In genomic region chr2:49657666-49658065, GRCm38 (mm10) we compare ENCODE assay signal across 18 mouse cellular contexts. TPM values are rescaled to one million over a fixed set of nuclear protein-coding genes. Genes with fewer than 3 reads are reported as not detected.
A peak's percentile ranks its signal among the peaks of the same experiment; 100 is the strongest.
DNase-seq lines count a peak whose midpoint lies in the region; TF ChIP-seq lines count a peak whose summit lies in the region.
"Had no signal": no experiment of that assay in that cellular context is flagged by ENCODE, and none has a peak within 500 bp of the region (broad histone marks: within the 10 kb centered on the region; RNA-seq: fewer than 3 reads in every experiment).

No protein-coding gene starts in this region.

- 8% methylated on average over 3 of the region's 3 CpGs for WGBS in cerebellum, adult 2 months
- WGBS in embryonic facial prominence, embryonic 10.5 days = 91% methylated on average over 3 of the region's 3 CpGs

- H3K4me1 ChIP-seq in cerebellum, adult 2 months (ENCODE audit: control insufficient read depth, insufficient read depth, low read length) = peaks cover 74% of the 10 kb centered on the region
- H3K4me1 ChIP-seq in embryonic facial prominence, embryonic 10.5 days = peaks cover 35% of the 10 kb centered on the region

- no peak for TF ChIP-seq CTCF in cerebellum, adult 2 months (IDR thresholded peaks at IDR 0.05; ENCODE audit: borderline replicate concordance, insufficient read depth, low read depth, low read length)
- TF ChIP-seq CTCF in layer of hippocampus, adult 2 months (conservative IDR thresholded peaks at IDR 0.05) = no peak

- no peak for TF ChIP-seq POLR2A in cerebellum, adult 2 months (IDR thresholded peaks at IDR 0.05; ENCODE audit: borderline replicate concordance, insufficient read depth, low read length)

- peak; percentile 29 to 60 for DNase-seq in cerebellum, adult 2 months
- DNase-seq in cerebellum, adult 11 months = no peak
- peak; percentile 64 for DNase-seq in heart, adult 11 months
- no peak for DNase-seq in heart, postnatal 10 days
- no peak for DNase-seq in layer of hippocampus, adult 2 months (ENCODE audit: low spot score in 2 of 2)
- DNase-seq in layer of hippocampus, postnatal 36 days = no peak
- DNase-seq in embryonic facial prominence, embryonic 10.5 days (ENCODE audit: low spot score) = peak; percentile 1
- DNase-seq in kidney, adult 11 months = no peak
- DNase-seq: adrenal gland, adult 2 months; adrenal gland, postnatal 10 days; adrenal gland, postnatal 25 days; cerebellum, adult 9-10 months; cerebellum, postnatal 10 days had no signal

- H3K9me3 ChIP-seq in embryonic facial prominence, embryonic 10.5 days = no peaks in the 10 kb centered on the region
- H3K9me3 ChIP-seq: embryonic facial prominence, embryonic 13.5 days; embryonic facial prominence, embryonic 15.5 days; forebrain, embryonic 10.5 days; forebrain, embryonic 12.5 days had no signal

- no peak overlapping the region for H3K27ac ChIP-seq in cerebellum, adult 2 months (ENCODE audit: insufficient read depth, low read length)
- H3K27ac ChIP-seq in layer of hippocampus, adult 2 months = peak overlapping the region; percentile 39; the same call in 1 of the 2 replicates
- H3K27ac ChIP-seq in embryonic facial prominence, embryonic 10.5 days (replicated peaks) = no peak overlapping the region
- H3K27ac ChIP-seq: embryonic facial prominence, embryonic 13.5 days; embryonic facial prominence, embryonic 15.5 days; forebrain, embryonic 10.5 days; forebrain, embryonic 12.5 days had no signal

- H3K36me3 ChIP-seq in embryonic facial prominence, embryonic 10.5 days (replicated peaks) = peaks cover 3% of the 10 kb centered on the region
- H3K36me3 ChIP-seq: embryonic facial prominence, embryonic 13.5 days; embryonic facial prominence, embryonic 15.5 days; forebrain, embryonic 12.5 days had no signal

- intact Hi-C loops in heart, postnatal 10 days (cut with DNase I) = no loop called here

- no peak overlapping the region for H3K4me3 ChIP-seq in cerebellum, adult 2 months (replicated peaks; ENCODE audit: insufficient read depth, low read depth, low read length)
- no peak overlapping the region for H3K4me3 ChIP-seq in layer of hippocampus, adult 2 months
- H3K4me3 ChIP-seq in embryonic facial prominence, embryonic 10.5 days = no peak overlapping the region
- H3K4me3 ChIP-seq: embryonic facial prominence, embryonic 13.5 days; embryonic facial prominence, embryonic 15.5 days; erythroblast, embryonic 14.5 days; forebrain, embryonic 10.5 days; forebrain, embryonic 12.5 days had no signal

- H3K27me3 ChIP-seq in cerebellum, adult 2 months (ENCODE audit: control insufficient read depth, insufficient read depth, low read length) = no peaks in the 10 kb centered on the region
- H3K27me3 ChIP-seq in embryonic facial prominence, embryonic 10.5 days (replicated peaks; ENCODE audit: low read depth, poor library complexity, severe bottlenecking) = no peaks in the 10 kb centered on the region
- H3K27me3 ChIP-seq: embryonic facial prominence, embryonic 13.5 days; embryonic facial prominence, embryonic 15.5 days; forebrain, embryonic 12.5 days had no signal

RNA-seq across cellular contexts. Expression of gene Kif5c, which starts 38.6 kb away (rescaled TPM):
- 257 and 291 TPM in 2 replicates for polyA plus RNA-seq in cerebellum, adult 2 months (2012; rRNA removed)
- total RNA-seq in heart, postnatal 10 days (2021) = under 1 TPM; 0.74 to 0.89 TPM
- 100 to 1,000 TPM; 467 to 553 TPM for total RNA-seq in layer of hippocampus, adult 2 months (2021)
- total RNA-seq in layer of hippocampus, postnatal 36 days (2021) = 100 to 1,000 TPM; 500 to 512 TPM
- 30.4 and 30.8 TPM in 2 replicates for polyA plus RNA-seq in embryonic facial prominence, embryonic 10.5 days (2016; fragmentation: Nextera tagmentation; extraction: Ambion mirVana)
- polyA plus RNA-seq: erythroblast, embryonic 14.5 days had no signal

Comparison
In these comparisons a context has a peak if more than half of its experiments do, and no peak if none do; other contexts are left out.
1. DNase-seq: peak in cerebellum, adult 2 months (2 of 2), heart, adult 11 months (single experiment) and embryonic facial prominence, embryonic 10.5 days (single experiment); none in cerebellum, adult 11 months (single experiment), heart, postnatal 10 days (0 of 2), layer of hippocampus, adult 2 months (0 of 2), layer of hippocampus, postnatal 36 days (0 of 2) and kidney, adult 11 months (single experiment).
2. RNA of gene Kif5c, which starts 38.6 kb away (total RNA-seq): 467 to 553 TPM in layer of hippocampus, adult 2 months and 500 to 512 TPM in layer of hippocampus, postnatal 36 days; 0.74 to 0.89 TPM in heart, postnatal 10 days; every median in the first group is over 100 times any median in the second.